Mouse (Mus musculus) liver, embryonic 16.5 days (tissue): ENCODE data around the gene Gpr84. TPM values are rescaled to one million over a fixed set of nuclear protein-coding genes. Genes with fewer than 3 reads are reported as not detected.

Source experiments
- ATAC-seq: fragments of 200-750 bp; cut with Nextera tagmentation; 2 replicates; pipeline ENCODE4 v1.8.0; 2017; ENCODE audit warnings: low read depth, mild to moderate bottlenecking, moderate number of reproducible peaks, moderate library complexity
- H3K27ac ChIP-seq: fragments of 300-500 bp; sonication (generic); 2 replicates; pipeline ENCODE4 v1.5.1; 2014; ENCODE audit warnings: mild to moderate bottlenecking, low read length
- H3K27me3 ChIP-seq: fragments of 300-500 bp; sonication (generic); 2 replicates; pipeline ENCODE4 v1.6.1; 2014; ENCODE audit warnings: low read depth, low read length, mixed read lengths; ENCODE audit not compliant: control insufficient read depth, insufficient read depth
- H3K36me3 ChIP-seq: fragments of 300-500 bp; sonication (generic); 2 replicates; pipeline ENCODE4 v1.6.1; 2014; ENCODE audit warnings: mild to moderate bottlenecking; ENCODE audit not compliant: control insufficient read depth, insufficient read depth
- H3K4me1 ChIP-seq: fragments of 300-500 bp; sonication (generic); 2 replicates; pipeline ENCODE4 v1.6.1; 2014; ENCODE audit warnings: low read depth, low read length, mixed read lengths; ENCODE audit not compliant: control insufficient read depth
- H3K4me2 ChIP-seq: fragments of 300-500 bp; sonication (generic); 2 replicates; pipeline ENCODE4 v1.6.1; 2014; ENCODE audit warnings: low read depth, low read length, mixed read lengths
- H3K4me3 ChIP-seq: fragments of 300-500 bp; sonication (generic); 2 replicates; pipeline ENCODE4 v1.5.1; 2014; ENCODE audit warnings: low read depth, mild to moderate bottlenecking, low read length
- H3K9ac ChIP-seq: fragments of 300-500 bp; sonication (generic); 2 replicates; pipeline ENCODE4 v1.6.1; 2014; ENCODE audit warnings: low read depth, low read length
- H3K9me3 ChIP-seq: fragments of 300-500 bp; sonication (generic); replicated peaks from 2 replicates; pipeline ENCODE4 v1.6.1; 2016; ENCODE audit warnings: low read length; ENCODE audit not compliant: control insufficient read depth
- WGBS: fragments of 180-500 bp; shearing (Covaris S2); extraction: QIAGEN DNeasy Blood & Tissue Kit; methylation state at CpG from one replicate; pipeline ENCODE4 v1.1.7; 2014; ENCODE audit not compliant: insufficient replicate concordance; 5-methylcytosine and 5-hydroxymethylcytosine counted together
- polyA plus RNA-seq: library from polyadenylated mRNA; unstranded; fragments of >200 nt; fragmentation: Nextera tagmentation; extraction: Ambion mirVana; gene quantifications from 2 replicates; pipeline ENCODE4 v1.2.1, GENCODE M21; 2015

The Gpr84 gene
- polyA plus RNA-seq, 1 experiment from 2014 or later, result 1.0 TPM

DNA sequence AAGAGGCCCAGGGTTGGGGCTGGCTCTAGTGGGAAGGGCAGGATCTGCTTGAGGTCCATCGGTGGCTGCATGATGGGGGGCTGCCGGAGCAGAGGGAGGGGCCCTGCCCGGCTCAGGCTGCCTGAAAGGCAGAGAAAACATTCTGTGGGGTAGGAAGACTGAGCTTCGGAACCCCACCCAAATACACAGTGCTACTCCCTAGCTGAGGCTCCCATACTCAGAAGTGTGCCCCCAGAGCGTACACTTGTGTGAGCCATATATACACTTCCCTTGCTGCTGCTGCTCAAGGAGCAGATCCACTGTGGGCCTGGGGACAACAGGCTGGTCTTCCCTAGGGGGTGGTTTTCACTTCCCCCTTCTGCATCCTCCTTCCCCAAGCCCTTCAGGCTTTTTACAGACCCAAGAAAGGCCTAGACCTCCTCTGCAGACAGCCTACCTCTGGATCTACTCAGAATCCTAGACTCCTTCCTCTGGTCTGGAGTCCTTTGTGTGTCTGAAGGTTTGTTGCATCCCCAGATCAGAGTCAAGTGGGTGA is 22.7 kb upstream of the Gpr84 start:
- peak overlapping the region; percentile 62 for H3K27ac ChIP-seq
- H3K4me1 ChIP-seq, result peaks cover 9% of the 10 kb centered on the region
- H3K9me3 ChIP-seq, result no peaks in the 10 kb centered on the region
- no peaks in the 10 kb centered on the region for H3K36me3 ChIP-seq
- peak overlapping the region; percentile 30 for H3K4me3 ChIP-seq
- 45% methylated on average over 5 of the region's 5 CpGs for WGBS
- ATAC-seq, result 0 out of 2 replicates have a peak, but pooled peaks have one; percentile 16
- H3K27me3 ChIP-seq, result no peaks in the 10 kb centered on the region
- peak overlapping the region; percentile 47 for H3K4me2 ChIP-seq
- H3K9ac ChIP-seq, result peak overlapping the region; percentile 18

DNA sequence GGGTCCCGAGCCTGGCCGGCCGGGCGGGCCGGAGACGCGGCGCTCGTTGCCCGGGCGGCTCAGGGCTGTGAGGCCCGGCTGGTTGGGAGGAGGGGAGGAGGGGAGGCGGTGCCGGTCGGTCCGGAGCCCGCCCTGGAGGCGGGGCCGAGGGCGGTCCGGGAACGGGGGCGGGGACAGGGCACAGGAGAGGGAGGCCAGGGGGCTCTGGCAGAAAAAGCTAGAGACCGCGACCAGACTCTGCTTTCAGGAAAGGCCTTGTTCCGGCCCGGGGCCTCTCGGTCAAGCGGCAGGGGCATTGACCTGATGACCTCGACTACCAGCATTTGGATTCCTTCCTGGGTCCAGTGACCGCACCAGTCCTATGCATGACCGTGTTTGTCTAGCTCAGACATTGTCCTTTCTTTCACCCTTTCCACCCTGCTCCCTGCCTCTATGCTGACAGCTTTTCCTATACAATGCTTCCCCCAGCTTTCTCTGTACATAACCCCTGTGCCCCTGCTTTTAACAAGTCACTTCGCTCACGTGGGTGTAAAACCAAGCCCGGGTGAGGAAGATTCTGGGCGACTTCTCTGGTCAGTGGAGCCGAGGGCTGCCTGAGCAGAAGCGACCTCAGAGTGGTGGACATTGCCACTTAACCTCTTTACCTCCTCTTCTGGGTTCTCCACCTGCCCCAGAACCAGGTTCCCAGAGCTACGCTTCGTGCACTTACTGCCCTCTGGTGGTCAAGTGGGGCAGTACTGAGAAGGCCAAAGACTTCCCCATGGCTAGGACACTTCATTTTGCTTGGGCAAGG is 13.2 kb upstream of the Gpr84 start:
- Histone ChIP-seq H3K4me2 (peak overlapping the region; percentile 90), H3K9ac (peak overlapping the region; percentile 59), H3K4me3 (peak overlapping the region; percentile 62), H3K27ac (peak overlapping the region; percentile 58), H3K36me3 (no peaks in the 10 kb centered on the region), H3K9me3 (no peaks in the 10 kb centered on the region), H3K27me3 (no peaks in the 10 kb centered on the region), H3K4me1 (peaks cover 24% of the 10 kb centered on the region)
- 1% methylated on average over 33 of the region's 40 CpGs for WGBS
- peak; percentile 97 for ATAC-seq

DNA sequence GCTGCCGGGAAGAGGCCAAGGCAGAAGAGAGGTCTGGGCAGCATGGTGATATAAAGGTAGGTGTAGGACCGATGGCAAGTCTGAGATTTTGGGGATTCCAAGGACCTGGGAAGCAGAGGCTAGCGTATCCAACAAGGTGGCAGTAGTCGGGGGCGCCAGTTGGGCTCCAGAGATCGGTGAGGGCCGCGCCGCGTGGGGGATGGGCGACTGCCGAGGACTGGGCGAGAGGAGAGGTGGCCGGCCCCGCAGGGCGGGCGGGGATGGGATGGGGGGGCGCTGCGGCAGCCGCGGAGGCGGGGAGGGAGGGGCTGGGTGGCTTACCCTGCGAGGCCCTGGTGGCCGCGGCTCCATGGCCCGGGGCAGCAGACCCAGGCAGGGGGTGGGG is 12.7 kb upstream of the Gpr84 start:
- Histone ChIP-seq H3K9ac (peak overlapping the region; percentile 59), H3K4me2 (peak overlapping the region; percentile 90), H3K9me3 (no peaks in the 10 kb centered on the region), H3K4me3 (peak overlapping the region; percentile 62), H3K36me3 (no peaks in the 10 kb centered on the region), H3K27me3 (no peaks in the 10 kb centered on the region), H3K4me1 (peaks cover 24% of the 10 kb centered on the region), H3K27ac (no peak overlapping the region)
- ATAC-seq, result peak; percentile 41
- 2% methylated on average over 18 of the region's 26 CpGs for WGBS

DNA sequence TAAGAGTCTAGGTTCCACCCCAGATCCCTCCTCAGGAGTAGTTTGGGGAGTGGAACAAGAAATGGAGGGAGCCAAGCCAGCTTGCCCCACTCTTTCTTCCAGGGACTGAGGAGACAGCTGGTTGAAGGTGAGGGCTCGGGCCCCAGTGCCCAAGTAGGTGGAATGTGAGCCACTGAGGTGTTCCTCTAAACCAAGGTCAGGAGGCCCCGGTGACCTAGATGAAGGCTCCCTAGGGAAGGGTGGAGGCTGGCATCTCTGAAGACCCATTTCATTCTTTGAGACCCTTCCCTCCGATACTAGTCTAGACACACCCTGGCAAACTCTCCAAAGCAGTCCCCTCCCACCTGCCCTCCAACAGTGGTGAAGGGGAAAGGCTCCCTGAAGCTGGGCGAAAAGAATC is 12.0 kb upstream of the Gpr84 start:
- Histone ChIP-seq H3K9me3 (no peaks in the 10 kb centered on the region), H3K27me3 (no peaks in the 10 kb centered on the region), H3K27ac (no peak overlapping the region), H3K4me1 (peaks cover 24% of the 10 kb centered on the region), H3K4me3 (no peak overlapping the region), H3K36me3 (no peaks in the 10 kb centered on the region), H3K9ac (no peak overlapping the region), H3K4me2 (peak overlapping the region; percentile 90)
- ATAC-seq, result no peak
- WGBS, result 57% methylated on average over 4 of the region's 4 CpGs

DNA sequence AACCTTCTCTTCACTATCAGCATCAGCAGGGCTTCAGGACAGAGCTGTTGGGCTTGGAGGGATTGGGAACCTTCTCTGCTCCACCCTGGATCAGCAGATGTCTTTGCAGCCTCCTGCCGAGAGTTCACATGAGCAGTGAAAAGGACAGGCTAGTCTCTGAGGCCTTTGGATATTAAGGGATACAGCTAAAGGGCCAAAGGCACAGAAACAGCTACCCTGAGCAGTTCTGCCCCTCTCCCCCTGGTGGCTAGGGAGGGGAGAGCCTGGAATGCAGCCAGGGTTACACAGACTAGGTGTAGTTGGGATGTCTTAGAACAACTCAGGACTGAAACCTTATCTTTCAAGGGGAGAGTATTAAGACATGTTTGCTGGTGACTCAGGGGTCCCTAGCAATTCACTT is 10.7 kb upstream of the Gpr84 start:
- no peaks in the 10 kb centered on the region for H3K9me3 ChIP-seq
- no peaks in the 10 kb centered on the region for H3K27me3 ChIP-seq
- H3K27ac ChIP-seq, result no peak overlapping the region
- H3K9ac ChIP-seq, result no peak overlapping the region
- no peak for ATAC-seq
- H3K4me3 ChIP-seq, result no peak overlapping the region
- H3K4me1 ChIP-seq, result peaks cover 24% of the 10 kb centered on the region
- H3K4me2 ChIP-seq, result no peak overlapping the region
- WGBS, result 60% methylated on average over 1 of the region's 1 CpGs
- H3K36me3 ChIP-seq, result no peaks in the 10 kb centered on the region

DNA sequence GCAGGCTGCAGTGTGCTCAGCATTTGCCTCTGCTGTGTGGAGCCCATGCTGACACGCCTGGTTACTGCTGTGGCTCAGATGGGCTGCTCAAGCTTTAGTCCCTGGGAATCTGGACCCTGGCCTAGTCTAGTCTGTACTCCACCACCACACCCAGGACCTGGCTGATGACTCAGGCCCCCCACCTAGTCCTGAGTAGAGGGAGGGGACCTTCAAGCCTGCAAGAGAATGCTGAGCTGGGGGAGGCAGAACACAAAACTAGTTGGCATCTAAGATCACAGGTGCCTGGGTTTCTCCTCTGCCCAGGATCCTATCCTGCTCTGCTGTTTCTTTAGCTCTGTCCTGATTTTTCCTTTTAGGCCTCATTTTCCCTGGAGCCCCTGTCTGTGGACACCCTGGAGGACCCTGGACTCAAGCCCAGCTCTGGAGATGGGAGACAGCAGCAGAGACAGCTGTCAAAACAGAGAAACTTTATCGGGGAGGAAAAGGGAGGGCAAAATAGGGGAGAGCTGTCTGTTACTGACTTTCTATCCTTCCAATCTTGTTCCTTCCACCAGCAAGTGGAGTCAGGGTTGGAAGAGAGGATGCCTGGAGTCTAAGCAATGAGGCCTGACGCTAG is 7.9 kb upstream of the Gpr84 start:
- Histone ChIP-seq H3K9me3 (no peaks in the 10 kb centered on the region), H3K4me1 (peaks cover 22% of the 10 kb centered on the region), H3K9ac (no peak overlapping the region), H3K4me3 (no peak overlapping the region), H3K27me3 (no peaks in the 10 kb centered on the region), H3K27ac (no peak overlapping the region), H3K36me3 (no peaks in the 10 kb centered on the region), H3K4me2 (no peak overlapping the region)
- no peak for ATAC-seq
- 58% methylated on average over 3 of the region's 3 CpGs for WGBS

DNA sequence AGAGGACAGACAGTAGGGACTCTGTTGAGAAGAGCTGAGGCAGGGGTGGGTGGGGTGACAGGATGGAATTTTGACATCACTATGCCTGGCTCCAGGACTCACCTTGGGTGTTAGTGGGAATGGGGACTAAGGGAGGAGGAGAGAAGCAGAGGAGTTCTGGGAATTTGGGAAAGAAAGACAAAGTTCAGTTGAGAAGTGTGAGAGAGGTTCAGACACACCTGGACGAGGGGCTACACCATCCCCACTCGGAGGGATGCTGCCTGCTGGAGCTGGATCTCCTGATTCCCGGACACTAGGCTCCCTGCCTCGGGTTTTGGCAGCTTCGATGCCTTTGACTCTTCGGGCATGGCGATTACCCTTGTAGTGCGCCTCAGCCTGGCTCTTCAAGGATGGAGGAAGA is 7.3 kb upstream of the Gpr84 start:
- no peak for ATAC-seq
- peaks cover 18% of the 10 kb centered on the region for H3K4me1 ChIP-seq
- no peak overlapping the region for H3K4me2 ChIP-seq
- H3K27me3 ChIP-seq, result no peaks in the 10 kb centered on the region
- H3K27ac ChIP-seq, result no peak overlapping the region
- no peaks in the 10 kb centered on the region for H3K36me3 ChIP-seq
- no peak overlapping the region for H3K4me3 ChIP-seq
- no peak overlapping the region for H3K9ac ChIP-seq
- 79% methylated on average over 8 of the region's 8 CpGs for WGBS
- no peaks in the 10 kb centered on the region for H3K9me3 ChIP-seq

DNA sequence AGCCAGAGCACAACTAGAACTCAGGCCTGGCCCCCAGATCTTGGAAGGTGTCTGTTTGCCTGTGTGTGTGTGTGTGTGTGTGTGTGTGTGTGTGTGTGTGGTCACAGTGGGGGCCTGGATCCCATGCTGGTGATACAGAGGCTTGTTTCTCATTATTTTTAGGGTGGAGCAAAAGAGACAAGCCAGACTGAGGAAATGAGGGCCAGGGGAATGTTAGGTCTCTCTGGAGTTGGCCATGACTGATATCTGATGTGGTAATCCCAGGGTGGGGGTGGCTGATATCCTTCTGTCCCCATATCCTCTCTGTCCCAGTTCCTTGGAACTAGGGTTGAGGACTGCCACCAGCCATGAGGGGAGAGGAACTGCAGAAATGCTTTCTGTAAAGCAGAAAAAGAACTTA is 6.7 kb upstream of the Gpr84 start:
- H3K4me1 ChIP-seq, result peaks cover 13% of the 10 kb centered on the region
- H3K9ac ChIP-seq, result no peak overlapping the region
- no peaks in the 10 kb centered on the region for H3K36me3 ChIP-seq
- H3K4me3 ChIP-seq, result no peak overlapping the region
- no peaks in the 10 kb centered on the region for H3K9me3 ChIP-seq
- H3K27me3 ChIP-seq, result no peaks in the 10 kb centered on the region
- no peak for ATAC-seq
- no peak overlapping the region for H3K4me2 ChIP-seq
- H3K27ac ChIP-seq, result no peak overlapping the region
